Mouse (Mus musculus): ENCODE results near the gene Slc4a3. TPM values are rescaled to one million over a fixed set of nuclear protein-coding genes. Genes with fewer than 3 reads are reported as not detected.

Slc4a3 gene
- polyA plus RNA-seq, 1 experiment from 2014 or later = 28.9 TPM

DNA sequence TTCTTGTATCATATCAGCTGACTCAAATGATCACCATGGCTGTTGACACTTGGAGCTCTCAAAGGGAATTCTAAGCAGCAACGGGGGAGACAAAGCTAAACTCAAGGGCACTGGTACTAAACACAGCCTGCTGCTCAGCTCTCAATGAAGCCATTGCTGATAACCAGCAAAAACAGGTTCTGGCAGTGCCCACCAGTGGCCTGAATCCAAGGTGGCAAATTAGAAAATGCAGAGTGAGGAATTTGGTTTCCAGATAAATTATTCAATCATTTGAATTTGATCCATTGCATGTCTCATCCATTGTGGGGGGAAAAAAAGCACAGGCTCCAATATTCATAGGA lies 15.8 kb downstream of the Slc4a3 start:
- Histone ChIP-seq H3K36me3 (peaks cover 11% of the 10 kb centered on the region; the same call in 1 of the 2 replicates), H3K4me2 (no peak overlapping the region), H3K9me3 (replicated peaks) (no peaks in the 10 kb centered on the region), H3K27me3 (no peaks in the 10 kb centered on the region), H3K4me3 (no peak overlapping the region), H3K9ac (no peak overlapping the region), H3K27ac (peak overlapping the region; percentile 70), H3K4me1 (replicated peaks) (peaks cover 53% of the 10 kb centered on the region)
- 21% methylated on average over 1 of the region's 1 CpGs for WGBS
- ATAC-seq (replicated peaks; ENCODE audit: insufficient number of reproducible peaks, insufficient read depth, low FRiP score, low read depth) = no peak

DNA sequence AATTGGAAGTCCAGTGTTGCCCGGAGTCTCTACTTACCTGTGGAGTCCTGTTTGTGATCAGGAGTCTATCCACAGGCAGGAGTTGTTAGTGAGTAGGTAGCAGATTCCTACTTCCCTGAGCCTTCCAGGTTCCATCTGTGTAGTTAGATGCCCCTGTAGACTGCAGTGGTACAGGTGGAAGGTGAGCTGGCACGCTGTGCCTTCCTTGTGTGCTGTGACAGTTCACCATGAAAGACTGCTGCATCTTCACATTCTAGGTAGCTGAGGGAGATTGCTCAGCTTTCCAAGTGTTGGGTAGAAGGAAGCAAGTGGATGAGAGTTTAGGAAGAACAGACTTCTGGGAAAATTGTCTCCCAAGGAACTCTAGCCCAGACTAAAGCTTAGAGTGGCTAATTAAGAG lies 18.0 kb downstream of the Slc4a3 start:
- Histone ChIP-seq H3K27ac (no peak overlapping the region), H3K4me1 (replicated peaks) (peaks cover 45% of the 10 kb centered on the region), H3K4me2 (no peak overlapping the region), H3K9ac (no peak overlapping the region), H3K4me3 (no peak overlapping the region), H3K36me3 (no peaks in the 10 kb centered on the region), H3K27me3 (no peaks in the 10 kb centered on the region), H3K9me3 (replicated peaks) (no peaks in the 10 kb centered on the region)
- 84% methylated on average over 2 of the region's 2 CpGs for WGBS
- no peak for ATAC-seq (replicated peaks; ENCODE audit: insufficient number of reproducible peaks, insufficient read depth, low FRiP score, low read depth)

DNA sequence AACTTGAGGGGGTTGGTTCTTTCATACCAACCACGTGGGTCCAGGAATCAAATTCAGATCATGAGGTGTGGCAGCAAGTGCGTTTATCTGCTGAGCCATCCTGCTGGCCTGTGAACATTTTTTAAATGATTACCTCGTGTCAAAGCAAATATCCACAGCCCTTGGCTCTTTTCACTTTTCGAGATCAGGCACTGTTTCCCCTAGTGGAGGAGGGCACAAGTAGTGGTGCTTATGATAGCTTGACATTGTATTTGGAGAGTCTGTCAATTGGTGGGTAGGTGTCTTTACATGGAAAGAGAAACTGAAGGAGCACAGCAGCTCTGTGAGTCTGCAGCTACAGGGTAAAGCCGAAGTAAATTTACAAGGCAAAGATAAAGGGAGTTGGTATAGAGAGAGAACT lies 18.9 kb downstream of the Slc4a3 start:
- H3K4me1 ChIP-seq (replicated peaks) = peaks cover 41% of the 10 kb centered on the region
- H3K9me3 ChIP-seq (replicated peaks) = no peaks in the 10 kb centered on the region
- 38% methylated on average over 5 of the region's 5 CpGs for WGBS
- H3K4me3 ChIP-seq = no peak overlapping the region
- H3K36me3 ChIP-seq = no peaks in the 10 kb centered on the region
- H3K4me2 ChIP-seq = no peak overlapping the region
- H3K9ac ChIP-seq = no peak overlapping the region
- ATAC-seq (replicated peaks; ENCODE audit: insufficient number of reproducible peaks, insufficient read depth, low FRiP score, low read depth) = no peak
- H3K27me3 ChIP-seq = no peaks in the 10 kb centered on the region
- peak overlapping the region; percentile 42; the same call in 1 of the 2 replicates for H3K27ac ChIP-seq

DNA sequence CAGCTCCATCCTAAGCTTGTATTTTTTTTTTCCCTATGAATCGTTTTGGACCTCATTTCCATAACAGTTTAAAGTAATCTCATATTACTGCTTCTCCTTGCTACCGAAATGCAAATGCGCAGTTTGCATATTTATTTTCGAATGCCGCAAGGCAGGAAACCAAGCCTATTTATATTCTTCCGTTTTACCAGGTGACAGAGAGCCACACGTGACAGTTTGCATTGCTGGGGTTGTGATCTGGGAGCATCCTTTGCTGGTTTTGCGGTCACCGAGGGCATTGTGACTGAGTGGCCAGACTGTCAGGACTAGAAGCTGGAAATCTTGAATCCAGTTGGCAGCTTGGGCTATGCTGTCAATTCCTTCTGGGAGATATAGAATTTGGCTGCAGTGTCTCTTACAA lies 19.6 kb downstream of the Slc4a3 start:
- Histone ChIP-seq H3K27ac (peak overlapping the region; percentile 64), H3K9ac (no peak overlapping the region), H3K4me3 (no peak overlapping the region), H3K36me3 (no peaks in the 10 kb centered on the region), H3K27me3 (no peaks in the 10 kb centered on the region), H3K4me1 (replicated peaks) (peaks cover 41% of the 10 kb centered on the region), H3K9me3 (replicated peaks) (no peaks in the 10 kb centered on the region), H3K4me2 (no peak overlapping the region)
- 40% methylated on average over 9 of the region's 9 CpGs for WGBS
- ATAC-seq (replicated peaks; ENCODE audit: insufficient number of reproducible peaks, insufficient read depth, low FRiP score, low read depth) = no peak

DNA sequence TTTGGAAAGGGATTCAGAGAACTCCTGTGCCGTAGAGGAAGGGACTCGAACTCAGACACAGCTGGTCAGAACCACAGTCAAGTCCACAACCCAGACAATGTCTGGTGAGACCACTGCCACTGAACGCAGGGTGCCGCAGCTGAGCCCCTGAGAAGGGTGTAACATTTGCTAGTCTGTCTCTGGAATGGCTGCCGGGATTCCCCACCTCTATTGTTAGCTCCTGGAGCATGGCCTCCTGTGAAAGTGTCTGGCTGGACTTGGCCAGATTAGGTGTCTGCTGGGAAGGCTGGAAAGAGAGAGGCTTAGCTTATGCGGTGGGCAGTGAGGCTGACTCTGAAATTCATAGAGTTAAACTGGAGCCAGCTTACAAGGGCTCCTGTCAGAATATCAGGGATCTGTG lies 24.3 kb downstream of the Slc4a3 start:
- no peaks in the 10 kb centered on the region for H3K9me3 ChIP-seq (replicated peaks)
- H3K27me3 ChIP-seq = no peaks in the 10 kb centered on the region
- no peak; the same call in 1 of the 2 replicates for ATAC-seq (replicated peaks; ENCODE audit: insufficient number of reproducible peaks, insufficient read depth, low FRiP score, low read depth)
- H3K4me1 ChIP-seq (replicated peaks) = peaks cover 30% of the 10 kb centered on the region
- H3K36me3 ChIP-seq = no peaks in the 10 kb centered on the region
- no peak overlapping the region for H3K4me2 ChIP-seq
- no peak overlapping the region for H3K9ac ChIP-seq
- 42% methylated on average over 6 of the region's 6 CpGs for WGBS
- no peak overlapping the region for H3K4me3 ChIP-seq
- peak overlapping the region; percentile 82 for H3K27ac ChIP-seq

DNA sequence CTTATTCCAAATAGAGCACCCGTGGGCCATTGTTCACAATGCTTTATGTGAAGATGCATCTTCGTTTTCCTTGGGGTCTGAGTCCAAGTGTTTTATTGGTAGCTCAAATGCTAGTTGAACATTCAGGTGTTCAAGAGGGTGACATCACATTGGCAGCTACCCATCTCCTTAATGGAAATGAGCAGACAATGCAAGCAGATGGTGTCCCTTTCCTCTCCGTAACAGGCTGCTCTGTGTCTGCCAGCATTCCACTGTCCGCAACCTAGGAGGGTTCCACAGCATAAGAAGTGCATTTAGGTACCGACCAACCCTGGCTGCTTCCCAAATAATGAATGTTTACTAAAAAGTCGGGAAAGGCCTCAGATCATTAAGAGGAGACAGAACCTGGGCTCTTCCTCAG lies 26.7 kb downstream of the Slc4a3 start:
- no peak for ATAC-seq (replicated peaks; ENCODE audit: insufficient number of reproducible peaks, insufficient read depth, low FRiP score, low read depth)
- Histone ChIP-seq H3K27me3 (no peaks in the 10 kb centered on the region), H3K4me1 (replicated peaks) (peaks cover 21% of the 10 kb centered on the region), H3K9ac (no peak overlapping the region), H3K4me3 (no peak overlapping the region), H3K27ac (no peak overlapping the region), H3K9me3 (replicated peaks) (no peaks in the 10 kb centered on the region), H3K4me2 (no peak overlapping the region), H3K36me3 (no peaks in the 10 kb centered on the region)
- 81% methylated on average over 6 of the region's 6 CpGs for WGBS

DNA sequence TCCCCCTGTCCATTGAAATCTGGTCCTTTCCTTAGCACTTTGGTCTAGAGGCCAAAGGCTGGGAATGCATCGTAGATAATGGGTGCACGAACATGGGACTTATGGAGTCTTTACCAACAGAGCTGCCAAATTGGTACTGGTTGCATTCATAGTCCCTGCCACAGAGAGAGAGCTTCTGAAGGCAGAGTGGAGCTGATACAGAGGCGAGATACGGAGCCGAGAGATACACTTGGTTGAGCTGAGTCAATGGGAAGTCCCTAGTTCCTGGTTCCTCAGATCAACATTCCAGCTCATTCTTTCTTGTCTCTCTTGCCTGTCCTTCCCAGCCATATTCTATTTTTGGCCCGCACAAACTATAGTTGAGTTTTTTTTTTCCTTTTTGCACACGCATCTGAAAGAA lies 27.6 kb downstream of the Slc4a3 start:
- no peak for ATAC-seq (replicated peaks; ENCODE audit: insufficient number of reproducible peaks, insufficient read depth, low FRiP score, low read depth)
- 47% methylated on average over 7 of the region's 7 CpGs for WGBS

DNA sequence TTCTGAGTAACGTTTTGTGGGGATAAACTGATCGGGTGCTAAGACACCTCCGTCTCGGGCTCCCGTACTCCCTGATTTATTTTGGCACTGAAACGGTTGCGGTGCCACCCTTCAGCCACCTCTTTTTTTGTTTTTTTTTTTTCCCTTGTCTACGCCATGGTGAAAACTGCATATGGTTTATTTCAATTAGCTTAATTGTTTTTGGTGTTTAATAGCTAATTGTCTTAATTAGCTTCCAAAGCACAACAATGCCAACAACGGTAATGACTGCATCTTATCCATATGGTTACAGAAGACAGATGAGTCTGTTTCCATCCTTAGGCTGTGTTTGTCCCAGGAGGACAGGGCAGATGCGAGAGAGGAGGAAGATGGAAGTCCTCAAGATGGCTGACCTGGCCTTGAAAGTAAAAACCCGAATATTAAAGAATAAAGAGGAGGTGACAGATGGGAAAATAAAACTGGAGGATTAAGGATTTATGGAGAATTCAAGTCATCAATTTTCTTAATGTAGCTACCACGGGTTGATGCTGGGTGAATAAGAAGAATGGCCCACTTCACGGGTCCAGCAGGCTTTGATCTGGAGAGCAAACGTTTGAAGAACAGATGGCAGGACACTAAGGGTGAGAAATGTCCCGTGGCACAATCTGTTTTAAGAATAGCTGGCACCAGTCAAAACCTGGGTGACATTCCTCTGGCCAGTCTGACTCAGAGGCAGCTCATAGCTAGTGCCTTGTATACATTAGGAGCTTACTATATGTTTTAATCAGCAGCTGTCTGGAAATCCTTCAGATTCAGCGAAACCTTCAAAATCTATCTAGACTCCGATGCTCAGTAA lies 28.6 kb downstream of the Slc4a3 start:
- H3K4me2 ChIP-seq = no peak overlapping the region
- ATAC-seq (replicated peaks; ENCODE audit: insufficient number of reproducible peaks, insufficient read depth, low FRiP score, low read depth) = no peak
- H3K4me1 ChIP-seq (replicated peaks) = peaks cover 21% of the 10 kb centered on the region
- no peaks in the 10 kb centered on the region for H3K9me3 ChIP-seq (replicated peaks)
- no peak overlapping the region for H3K9ac ChIP-seq
- WGBS = 73% methylated on average over 17 of the region's 17 CpGs
- H3K27ac ChIP-seq = no peak overlapping the region
- H3K27me3 ChIP-seq = no peaks in the 10 kb centered on the region
- no peaks in the 10 kb centered on the region for H3K36me3 ChIP-seq
- H3K4me3 ChIP-seq = no peak overlapping the region

More for the DNA sequence above, 27.6 kb downstream of the Slc4a3 start:
- Histone ChIP-seq H3K27ac (no peak overlapping the region), H3K36me3 (no peaks in the 10 kb centered on the region), H3K9ac (no peak overlapping the region), H3K27me3 (no peaks in the 10 kb centered on the region), H3K4me3 (no peak overlapping the region), H3K4me1 (replicated peaks) (peaks cover 21% of the 10 kb centered on the region), H3K4me2 (no peak overlapping the region), H3K9me3 (replicated peaks) (no peaks in the 10 kb centered on the region)

DNA sequence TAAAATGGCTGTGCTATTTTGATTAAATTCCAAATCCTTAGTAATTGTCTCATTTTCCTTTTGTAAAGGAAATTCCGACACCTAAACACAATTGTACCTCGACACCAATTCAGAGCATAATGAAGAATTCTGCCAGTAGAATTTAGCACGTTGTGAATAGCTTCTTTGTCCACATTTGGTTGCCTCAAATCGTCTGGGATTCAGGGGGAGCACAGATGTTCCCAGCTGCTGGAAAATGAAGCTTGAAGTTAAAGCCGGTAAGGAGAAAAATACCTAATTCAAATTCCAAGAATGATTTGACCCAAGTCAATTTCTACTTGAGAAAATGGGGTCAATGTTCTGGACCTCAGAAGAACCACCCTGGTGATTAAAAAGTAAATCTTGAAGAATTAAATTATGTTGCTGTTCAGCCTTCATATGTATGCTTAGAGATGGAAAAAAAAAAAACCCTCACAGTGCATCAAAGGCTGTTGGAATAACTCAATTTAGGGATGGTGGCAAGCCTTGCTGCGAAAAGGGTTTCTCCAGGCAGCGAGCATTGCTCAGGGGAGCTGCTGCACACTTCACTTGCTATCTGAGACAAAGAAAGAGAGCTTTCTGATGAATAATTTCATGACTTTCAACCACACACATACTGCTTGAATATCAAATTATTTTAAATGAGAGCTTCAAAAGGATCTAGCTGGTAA lies 36.0 kb downstream of the Slc4a3 start:
- 59% methylated on average over 7 of the region's 7 CpGs for WGBS
- no peak for ATAC-seq (replicated peaks; ENCODE audit: insufficient number of reproducible peaks, insufficient read depth, low FRiP score, low read depth)

DNA sequence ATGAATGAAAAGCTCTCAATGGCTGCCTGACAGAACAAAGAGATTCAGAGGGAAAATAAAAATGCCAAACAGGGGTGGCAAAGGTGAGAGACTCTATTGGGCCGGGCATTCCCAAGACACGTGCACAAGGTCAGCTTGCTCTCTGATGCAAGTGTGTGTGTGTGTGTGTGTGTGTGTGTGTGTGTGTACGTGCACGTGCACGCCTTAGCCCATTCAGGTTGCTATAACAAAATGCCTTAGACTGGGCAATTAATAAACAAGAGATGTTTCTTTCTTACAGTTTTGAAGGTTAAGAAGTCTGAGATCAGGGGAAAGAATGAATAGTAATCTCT lies 36.5 kb downstream of the Slc4a3 start:
- H3K9ac ChIP-seq = no peak overlapping the region
- no peaks in the 10 kb centered on the region for H3K9me3 ChIP-seq (replicated peaks)
- H3K4me2 ChIP-seq = no peak overlapping the region
- no peaks in the 10 kb centered on the region for H3K36me3 ChIP-seq
- no peak overlapping the region for H3K27ac ChIP-seq
- no peaks in the 10 kb centered on the region for H3K27me3 ChIP-seq
- H3K4me1 ChIP-seq (replicated peaks) = peaks cover 2% of the 10 kb centered on the region
- 85% methylated on average over 5 of the region's 5 CpGs for WGBS
- ATAC-seq (replicated peaks; ENCODE audit: insufficient number of reproducible peaks, insufficient read depth, low FRiP score, low read depth) = no peak
- no peak overlapping the region for H3K4me3 ChIP-seq

More for the DNA sequence above, 36.0 kb downstream of the Slc4a3 start:
- H3K36me3 ChIP-seq = no peaks in the 10 kb centered on the region
- H3K9me3 ChIP-seq (replicated peaks) = no peaks in the 10 kb centered on the region
- no peak overlapping the region for H3K27ac ChIP-seq
- H3K4me1 ChIP-seq (replicated peaks) = no peaks in the 10 kb centered on the region
- H3K9ac ChIP-seq = no peak overlapping the region
- no peak overlapping the region for H3K4me3 ChIP-seq
- H3K27me3 ChIP-seq = no peaks in the 10 kb centered on the region
- H3K4me2 ChIP-seq = no peak overlapping the region

DNA sequence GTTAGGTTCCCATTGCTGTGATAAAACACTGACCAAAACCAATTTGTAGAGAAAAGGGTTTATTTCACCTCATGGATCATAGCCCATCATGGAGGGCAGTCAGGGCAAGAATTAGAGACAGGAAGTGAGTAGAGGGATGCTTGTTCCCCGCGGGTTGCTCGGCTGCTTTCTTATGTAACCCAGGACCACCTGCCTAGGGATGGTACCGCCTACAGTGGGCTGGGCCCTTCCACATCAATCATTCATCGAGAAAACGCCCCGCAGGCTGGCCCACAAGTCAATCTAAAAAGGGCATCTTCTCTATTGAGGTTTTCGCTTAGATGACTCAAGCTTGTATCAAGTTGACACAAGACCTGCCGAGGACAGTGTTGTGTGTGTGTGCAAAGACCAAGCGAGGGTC lies 37.0 kb downstream of the Slc4a3 start:
- ATAC-seq (replicated peaks; ENCODE audit: insufficient number of reproducible peaks, insufficient read depth, low FRiP score, low read depth) = no peak
- Histone ChIP-seq H3K27me3 (no peaks in the 10 kb centered on the region), H3K4me2 (no peak overlapping the region), H3K9me3 (replicated peaks) (no peaks in the 10 kb centered on the region), H3K27ac (no peak overlapping the region), H3K36me3 (no peaks in the 10 kb centered on the region), H3K4me3 (no peak overlapping the region), H3K4me1 (replicated peaks) (peaks cover 7% of the 10 kb centered on the region), H3K9ac (no peak overlapping the region)
- 73% methylated on average over 10 of the region's 10 CpGs for WGBS

DNA sequence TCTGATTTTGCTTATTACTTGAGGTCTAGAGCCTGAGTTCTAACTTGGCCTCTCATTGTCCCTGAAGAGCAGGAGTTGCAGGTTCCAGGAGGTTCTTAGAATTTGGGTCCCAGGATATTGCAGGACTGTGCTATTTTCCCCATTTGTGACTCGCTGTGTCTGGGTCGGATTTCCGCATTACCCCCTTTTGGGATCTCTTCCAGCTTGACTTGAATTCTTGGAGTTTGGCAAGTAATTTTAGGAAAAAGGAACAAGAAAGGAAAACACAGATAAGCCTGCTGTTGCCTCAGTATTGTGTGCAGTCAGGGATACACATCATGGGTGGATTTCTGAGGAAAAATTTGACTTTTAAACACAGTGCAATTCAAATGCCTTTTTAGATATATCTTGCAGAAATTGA lies 40.7 kb downstream of the Slc4a3 start:
- no peak overlapping the region for H3K4me2 ChIP-seq
- WGBS = 69% methylated on average over 3 of the region's 3 CpGs
- no peaks in the 10 kb centered on the region for H3K27me3 ChIP-seq
- no peak overlapping the region for H3K27ac ChIP-seq
- no peak for ATAC-seq (replicated peaks; ENCODE audit: insufficient number of reproducible peaks, insufficient read depth, low FRiP score, low read depth)
- no peaks in the 10 kb centered on the region for H3K9me3 ChIP-seq (replicated peaks)
- no peak overlapping the region for H3K4me3 ChIP-seq
- H3K4me1 ChIP-seq (replicated peaks) = peaks cover 27% of the 10 kb centered on the region
- no peaks in the 10 kb centered on the region for H3K36me3 ChIP-seq
- no peak overlapping the region for H3K9ac ChIP-seq

Measured in heart, embryonic 15.5 days (tissue).